Mouse (Mus musculus): Measurements from ENCODE around the gene Adamts14.

The Adamts14 gene

DNA sequence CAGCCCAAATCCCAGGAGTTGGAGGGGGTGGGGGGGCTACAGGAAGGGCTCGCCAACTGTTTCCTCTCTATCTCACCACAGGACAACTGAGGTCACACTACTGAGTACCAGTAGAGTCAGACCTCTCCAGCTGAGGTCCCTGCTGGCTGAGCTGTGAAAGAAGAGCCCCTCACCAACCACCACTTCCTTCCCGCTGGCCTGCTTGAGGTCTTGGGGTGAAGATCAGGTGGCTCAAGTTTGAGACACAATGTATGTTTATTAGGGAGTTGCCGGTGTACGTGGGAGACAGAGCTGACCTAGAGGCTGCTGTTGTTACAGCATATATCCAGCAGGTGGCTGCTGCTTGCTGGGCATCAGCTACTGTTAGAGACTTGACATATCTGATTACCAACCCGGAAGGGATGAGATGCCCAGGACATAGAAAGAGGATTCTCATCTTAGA is 2.5 kb upstream of the Adamts14 start:
- peak; percentile 47 for DNase-seq (ENCODE audit: inconsistent ontology term)

DNA sequence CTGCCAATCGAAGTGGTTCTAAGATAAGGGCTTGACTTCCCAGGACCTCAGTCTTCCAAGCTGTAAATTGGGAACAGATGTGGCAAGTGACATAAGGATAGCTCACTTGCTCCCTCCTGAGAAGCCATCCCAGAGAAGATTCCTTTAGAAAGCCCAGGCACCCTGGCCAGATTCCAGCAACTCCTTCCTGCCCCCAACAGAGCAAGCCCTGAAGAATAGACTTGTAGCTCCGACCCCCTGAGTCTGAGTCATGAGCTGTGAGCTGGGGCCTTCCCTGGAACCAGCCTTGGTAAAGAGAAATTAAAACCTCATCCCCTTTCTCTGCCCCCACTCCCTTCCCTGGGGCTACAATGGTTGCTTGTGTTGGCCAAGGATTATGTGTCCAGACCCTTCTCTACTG is 1.3 kb upstream of the Adamts14 start:
- peak; percentile 19 for DNase-seq (ENCODE audit: inconsistent ontology term)

GRCm38 (mm10) chr10:61273844-61274215 is 592 bp upstream of the Adamts14 start:
- no peak for DNase-seq (ENCODE audit: inconsistent ontology term)

DNA sequence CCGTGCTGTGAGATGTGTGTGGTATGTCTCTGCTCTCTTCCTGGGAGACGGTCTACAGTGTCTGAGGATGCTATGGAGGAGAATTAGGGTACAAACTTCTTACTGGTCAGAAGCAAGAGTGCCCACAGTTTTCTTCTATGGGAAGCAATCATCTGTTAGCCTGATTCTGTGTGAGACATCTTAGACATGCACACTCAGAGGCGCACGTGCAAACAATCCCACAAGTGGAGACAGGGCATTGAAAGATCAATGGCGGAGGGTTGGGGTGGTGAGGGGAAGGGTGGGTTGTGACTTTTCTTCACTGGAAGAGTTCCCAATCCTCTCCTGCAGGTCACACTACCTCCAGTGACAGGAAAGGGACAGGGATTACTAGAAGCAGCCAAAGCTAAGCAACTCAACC is 607 bp downstream of the Adamts14 start:
- DNase-seq (ENCODE audit: inconsistent ontology term), result no peak

GRCm38 (mm10) chr10:61272089-61272626 is 1.1 kb downstream of the Adamts14 start:
- DNase-seq (ENCODE audit: inconsistent ontology term), result peak; percentile 60

DNA sequence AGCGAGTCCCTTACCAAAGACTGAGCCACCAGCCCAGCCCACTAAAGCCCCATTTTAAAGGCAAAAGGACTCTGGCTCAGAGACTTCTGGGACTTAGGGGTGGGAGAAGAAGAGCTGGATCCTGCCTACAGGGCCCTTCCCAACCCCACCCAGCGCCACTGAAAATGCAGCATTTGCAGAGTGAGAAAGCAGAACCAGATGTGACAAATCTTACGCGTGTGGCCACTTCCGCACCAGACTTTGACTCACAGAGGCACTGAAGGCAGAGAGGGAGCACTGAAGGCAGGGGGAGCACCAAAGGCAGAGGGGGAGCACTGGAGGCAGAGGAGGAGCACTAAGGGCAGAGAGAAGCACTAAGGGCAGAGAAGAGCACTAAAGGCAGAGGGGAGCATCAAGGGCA is 5.9 kb downstream of the Adamts14 start:
- no peak for DNase-seq (ENCODE audit: inconsistent ontology term)

DNA sequence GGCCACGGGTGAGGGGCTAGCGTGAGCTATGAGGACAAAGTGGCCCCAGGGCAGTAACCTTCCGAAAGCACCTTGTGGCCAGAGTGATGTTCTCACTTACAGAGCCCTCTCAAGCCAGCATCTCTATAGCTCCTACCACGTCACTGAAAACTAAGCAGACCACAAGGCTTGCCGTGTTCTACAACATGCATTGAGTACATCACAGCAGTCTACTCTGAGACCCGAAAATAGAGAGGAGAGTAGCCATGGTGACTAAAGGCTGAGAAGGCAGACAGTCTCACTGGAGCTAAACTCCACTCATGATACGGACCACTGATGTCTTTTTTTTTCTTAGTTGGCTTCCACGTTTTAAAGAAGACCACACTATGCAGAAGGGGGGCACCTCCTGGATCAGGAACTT is 9.6 kb downstream of the Adamts14 start:
- DNase-seq (ENCODE audit: inconsistent ontology term), result no peak

GRCm38 (mm10) chr10:61261229-61262156 is 11.7 kb downstream of the Adamts14 start:
- no peak for DNase-seq (ENCODE audit: inconsistent ontology term)

- no peak for DNase-seq (ENCODE audit: inconsistent ontology term)
Observed at GRCm38 (mm10) chr10:61258131-61258530, 15.1 kb downstream of the Adamts14 start.

GRCm38 (mm10) chr10:61256665-61257064 is 16.6 kb downstream of the Adamts14 start:
- no peak for DNase-seq (ENCODE audit: inconsistent ontology term)

GRCm38 (mm10) chr10:61255190-61255589 is 18.0 kb downstream of the Adamts14 start:
- no peak for DNase-seq (ENCODE audit: inconsistent ontology term)

DNA sequence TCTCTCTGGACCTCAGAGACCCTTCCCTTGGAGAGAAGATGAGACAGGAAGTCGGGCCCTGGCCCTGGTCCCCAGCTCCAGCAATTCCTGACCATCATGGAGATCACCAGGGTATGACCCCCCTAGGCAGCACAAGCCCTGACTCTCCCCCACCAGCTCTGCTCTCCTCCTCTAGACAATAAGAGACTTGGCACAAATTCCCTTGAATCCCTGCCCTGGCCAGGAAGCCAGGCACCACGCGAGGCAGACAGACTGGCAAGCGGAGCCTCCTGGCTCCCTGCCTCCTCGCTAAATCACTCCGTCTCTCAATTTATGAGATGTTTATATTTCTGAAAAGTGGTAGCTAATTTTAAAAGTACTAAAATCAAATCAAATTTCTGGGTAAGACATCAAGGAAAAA is 18.5 kb downstream of the Adamts14 start:
- peak; percentile 30 for DNase-seq (ENCODE audit: inconsistent ontology term)

GRCm38 (mm10) chr10:61249951-61250350 is 23.3 kb downstream of the Adamts14 start:
- no peak for DNase-seq (ENCODE audit: inconsistent ontology term)

GRCm38 (mm10) chr10:61248596-61249114 is 24.6 kb downstream of the Adamts14 start:
- no peak for DNase-seq (ENCODE audit: inconsistent ontology term)

GRCm38 (mm10) chr10:61246288-61246687 is 26.9 kb downstream of the Adamts14 start:
- no peak for DNase-seq (ENCODE audit: inconsistent ontology term)

DNA sequence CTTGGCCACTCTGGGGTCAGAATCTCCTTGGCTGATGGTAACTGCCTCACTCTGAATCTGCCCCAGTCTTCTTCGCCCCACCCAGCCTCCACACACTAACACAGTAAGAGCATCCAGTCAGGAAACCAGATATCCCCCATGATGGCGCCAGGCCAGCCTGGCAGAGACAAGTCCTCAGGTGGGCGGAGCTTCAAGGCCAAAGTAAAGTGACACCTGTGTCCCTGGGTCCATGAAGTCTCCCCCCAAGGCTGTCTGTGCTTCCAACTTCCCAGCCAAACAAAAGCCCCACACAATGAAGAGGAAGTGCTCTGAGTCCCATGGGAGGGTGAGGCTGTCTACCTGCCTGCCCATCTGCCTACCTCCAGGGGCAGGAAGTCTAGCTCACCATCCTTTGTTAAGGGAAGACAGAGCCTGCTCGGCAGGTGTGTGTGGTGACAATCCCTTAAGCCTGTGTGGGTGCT is 31.2 kb downstream of the Adamts14 start:
- DNase-seq (ENCODE audit: inconsistent ontology term), result no peak

DNA sequence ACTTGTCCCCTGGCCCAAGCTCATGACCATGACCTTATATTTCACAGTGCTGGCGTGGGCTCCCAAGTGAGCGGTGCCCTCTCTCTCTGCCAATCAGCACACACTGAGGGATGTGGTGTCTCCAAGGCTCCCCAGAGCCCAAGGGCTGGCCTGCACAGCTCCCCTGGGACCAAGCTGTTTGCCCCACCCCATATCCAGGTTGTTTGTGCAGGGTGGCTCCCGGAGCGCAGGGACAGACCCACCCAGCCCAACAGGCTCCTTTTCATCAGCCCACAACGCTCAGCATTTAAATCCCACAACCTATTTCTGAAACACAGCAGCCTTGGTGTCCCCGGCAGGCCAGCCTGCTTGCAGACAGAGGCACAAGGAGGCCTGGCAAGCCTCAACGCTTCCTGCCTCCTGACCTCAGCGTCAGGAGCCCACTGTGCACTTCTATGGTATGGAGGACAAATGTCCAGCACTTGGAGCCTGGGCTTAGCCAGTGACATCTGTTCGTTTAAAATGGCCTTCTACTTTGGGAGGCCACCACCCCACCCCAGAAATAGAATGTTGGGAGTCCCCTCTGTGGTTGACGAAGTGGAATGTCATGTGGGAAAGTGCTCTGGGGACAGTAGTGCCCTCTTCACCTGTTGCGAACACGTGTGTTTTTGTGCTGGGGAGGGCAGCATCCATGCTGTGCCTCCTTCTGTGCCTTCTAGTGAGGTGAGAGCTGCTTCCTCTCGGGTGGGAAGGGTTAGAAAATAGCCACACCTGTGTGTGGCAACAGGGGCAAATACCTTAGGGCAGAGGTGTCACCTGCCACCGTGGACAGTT is 32.9 kb downstream of the Adamts14 start:
- no peak for DNase-seq (ENCODE audit: inconsistent ontology term)

GRCm38 (mm10) chr10:61237391-61237785 is 35.9 kb downstream of the Adamts14 start:
- no peak for DNase-seq (ENCODE audit: inconsistent ontology term)

GRCm38 (mm10) chr10:61236683-61237390 is 36.4 kb downstream of the Adamts14 start:
- no peak for DNase-seq (ENCODE audit: inconsistent ontology term)

- no peak for DNase-seq (ENCODE audit: inconsistent ontology term)
Observed at GRCm38 (mm10) chr10:61235677-61236267, 37.5 kb downstream of the Adamts14 start.

DNA sequence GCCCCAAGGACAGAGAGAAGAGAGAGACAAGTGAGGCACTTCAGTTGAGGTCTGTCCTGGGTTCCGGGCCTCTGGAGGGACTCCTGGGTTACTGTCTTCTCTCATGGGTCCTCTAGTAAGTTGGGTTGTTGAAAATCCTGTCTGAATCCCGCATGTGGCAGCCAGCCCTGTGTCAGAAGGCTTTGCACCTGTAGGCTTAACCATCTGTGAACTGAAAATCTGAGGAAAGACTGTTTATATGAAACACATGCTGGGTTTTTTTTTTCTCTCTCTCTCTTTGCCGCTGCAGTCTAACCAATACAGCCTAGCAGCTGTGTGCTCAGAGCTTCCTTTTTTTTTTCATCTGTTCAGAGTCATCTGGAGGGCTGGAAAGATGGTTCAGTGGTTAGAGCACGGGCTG is 38.9 kb downstream of the Adamts14 start:
- DNase-seq (ENCODE audit: inconsistent ontology term), result no peak

Measured in Muller cell, postnatal 12 days (primary cell).